Mouse (Mus musculus) stomach, postnatal 0 days (tissue): ENCODE results near the gene Kndc1.

Experiments used
- CTCF ChIP-seq: IDR thresholded peaks from 2 replicates; pipeline ENCODE4 v1.5.1; 2016; ENCODE audit warnings: antibody characterized with exemption, low read depth, mild to moderate bottlenecking, moderate library complexity
- EP300 ChIP-seq: optimal IDR thresholded peaks from 2 replicates; pipeline ENCODE3; 2016; ENCODE audit warnings: antibody characterized with exemption

DNA sequence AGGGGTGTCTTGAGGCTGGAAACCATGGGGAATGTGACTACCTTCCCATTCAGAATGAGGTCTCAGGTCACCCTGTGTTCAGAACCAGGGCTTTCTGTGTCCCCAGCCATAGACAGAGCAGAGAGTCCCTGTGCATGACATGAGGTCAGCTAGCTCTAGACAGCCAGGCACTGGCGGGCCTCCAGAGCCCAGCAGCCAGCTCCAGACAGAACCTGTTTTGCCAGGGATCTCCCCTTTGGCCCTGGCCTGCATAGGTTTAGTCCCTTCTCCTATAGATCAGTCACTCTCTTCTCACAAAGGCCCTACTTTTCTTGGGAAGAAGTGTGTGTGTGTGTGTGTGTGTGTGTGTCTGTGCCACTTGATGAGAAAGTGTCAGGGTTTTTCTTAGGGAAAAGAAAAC lies 29.6 kb upstream of the Kndc1 start:
- no peak for TF ChIP-seq CTCF
- no peak for TF ChIP-seq EP300
